Mouse (Mus musculus) heart, embryonic 13.5 days (tissue): ENCODE data around the gene Rbm47. TPM values are rescaled to one million over a fixed set of nuclear protein-coding genes. Genes with fewer than 3 reads are reported as not detected.
"Not testable (repeated sequence)": the region's sequence is repeated elsewhere in the genome, so short reads cannot be mapped to it uniquely, and the experiment has no call there.

Source experiments
- ATAC-seq: fragments of 200-750 bp; cut with Nextera tagmentation; 2 replicates; pipeline ENCODE4 v1.8.0; 2017; ENCODE audit warnings: moderate TSS enrichment; ENCODE audit not compliant: insufficient number of reproducible peaks, low FRiP score, low TSS enrichment; ENCODE audit errors: extremely low read depth
- H3K27ac ChIP-seq: fragments of 300-500 bp; sonication (generic); replicated peaks from 2 replicates; pipeline ENCODE4 v1.5.1; 2015; ENCODE audit warnings: moderate library complexity, mild to moderate bottlenecking, inconsistent platforms
- H3K27me3 ChIP-seq: fragments of 300-500 bp; sonication (generic); replicated peaks from 2 replicates; pipeline ENCODE4 v1.6.1; 2015; ENCODE audit warnings: mild to moderate bottlenecking, inconsistent platforms
- H3K36me3 ChIP-seq: fragments of 300-500 bp; sonication (generic); 2 replicates; pipeline ENCODE4 v1.6.1; 2015; ENCODE audit warnings: mild to moderate bottlenecking, inconsistent platforms
- H3K4me1 ChIP-seq: fragments of 300-500 bp; sonication (generic); 2 replicates; pipeline ENCODE4 v1.6.1; 2015; ENCODE audit warnings: inconsistent platforms
- H3K4me2 ChIP-seq: fragments of 300-500 bp; sonication (generic); 2 replicates; pipeline ENCODE4 v1.6.1; 2015; ENCODE audit warnings: inconsistent platforms, mild to moderate bottlenecking, moderate library complexity
- H3K4me3 ChIP-seq: fragments of 300-500 bp; sonication (generic); 2 replicates; pipeline ENCODE4 v1.5.1; 2015; ENCODE audit warnings: moderate library complexity, mild to moderate bottlenecking, inconsistent platforms
- H3K9ac ChIP-seq: fragments of 300-500 bp; sonication (generic); 2 replicates; pipeline ENCODE4 v1.6.1; 2015; ENCODE audit warnings: inconsistent platforms, mild to moderate bottlenecking, moderate library complexity
- H3K9me3 ChIP-seq: fragments of 300-500 bp; sonication (generic); 2 replicates; pipeline ENCODE4 v1.6.1; 2016; ENCODE audit warnings: inconsistent platforms
- WGBS: fragments of 180-500 bp; shearing (Covaris S2); methylation state at CpG from one replicate; pipeline ENCODE4 v1.1.7; 2015; ENCODE audit warnings: mixed read lengths; 5-methylcytosine and 5-hydroxymethylcytosine counted together
- polyA plus RNA-seq: library from polyadenylated mRNA; unstranded; fragments of >200 nt; fragmentation: Nextera tagmentation; extraction: Ambion mirVana; gene quantifications from 2 replicates; pipeline ENCODE4 v1.2.1, GENCODE M21; 2015

Rbm47 gene
- polyA plus RNA-seq, 1 experiment from 2014 or later, result 2.0 TPM

- no peak overlapping the region for H3K4me3 ChIP-seq
- H3K4me1 ChIP-seq, result no peaks in the 10 kb centered on the region
- no peaks in the 10 kb centered on the region for H3K9me3 ChIP-seq
- no peak for ATAC-seq
- no peaks in the 10 kb centered on the region for H3K27me3 ChIP-seq
- no peak overlapping the region for H3K27ac ChIP-seq
- no peak overlapping the region for H3K9ac ChIP-seq
- no peak overlapping the region for H3K4me2 ChIP-seq
- H3K36me3 ChIP-seq, result no peaks in the 10 kb centered on the region
- 77% methylated on average over 7 of the region's 7 CpGs for WGBS
Measured at GRCm38 (mm10) chr5:66191185-66191503, 18.2 kb upstream of the Rbm47 start.

- no peaks in the 10 kb centered on the region for H3K4me1 ChIP-seq
- ATAC-seq, result no peak
- 66% methylated on average over 16 of the region's 16 CpGs for WGBS
Measured at GRCm38 (mm10) chr5:66190481-66191184, 17.7 kb upstream of the Rbm47 start.

GRCm38 (mm10) chr5:66188591-66188990 lies 15.7 kb upstream of the Rbm47 start:
- not testable (repeated sequence) for H3K36me3 ChIP-seq, H3K4me1 ChIP-seq, H3K27me3 ChIP-seq, ATAC-seq, H3K4me2 ChIP-seq, H3K9me3 ChIP-seq, H3K27ac ChIP-seq, H3K9ac ChIP-seq, H3K4me3 ChIP-seq
- 80% methylated on average over 6 of the region's 7 CpGs for WGBS

More at GRCm38 (mm10) chr5:66190481-66191184, 17.7 kb upstream of the Rbm47 start:
- Histone ChIP-seq H3K4me2 (no peak overlapping the region), H3K27ac (no peak overlapping the region), H3K36me3 (no peaks in the 10 kb centered on the region), H3K9ac (no peak overlapping the region), H3K9me3 (no peaks in the 10 kb centered on the region), H3K27me3 (no peaks in the 10 kb centered on the region), H3K4me3 (no peak overlapping the region)

GRCm38 (mm10) chr5:66182156-66182555 lies 9.2 kb upstream of the Rbm47 start:
- H3K4me3 ChIP-seq, result no peak overlapping the region
- H3K27ac ChIP-seq, result peak overlapping the region; percentile 56; the same call in 1 of the 2 replicates
- H3K4me2 ChIP-seq, result no peak overlapping the region
- no peak for ATAC-seq
- H3K36me3 ChIP-seq, result no peaks in the 10 kb centered on the region
- H3K9ac ChIP-seq, result no peak overlapping the region
- 54% methylated on average over 3 of the region's 3 CpGs for WGBS
- H3K4me1 ChIP-seq, result peaks cover 7% of the 10 kb centered on the region
- H3K9me3 ChIP-seq, result no peaks in the 10 kb centered on the region
- no peaks in the 10 kb centered on the region for H3K27me3 ChIP-seq

- H3K27ac ChIP-seq, result no peak overlapping the region
- peaks cover 5% of the 10 kb centered on the region; the same call in 1 of the 2 replicates for H3K4me1 ChIP-seq
- no peaks in the 10 kb centered on the region; the same call in 1 of the 2 replicates for H3K27me3 ChIP-seq
- H3K9ac ChIP-seq, result no peak overlapping the region
- no peaks in the 10 kb centered on the region for H3K9me3 ChIP-seq
- H3K36me3 ChIP-seq, result no peaks in the 10 kb centered on the region
- 67% methylated on average over 23 of the region's 23 CpGs for WGBS
- no peak overlapping the region for H3K4me3 ChIP-seq
- peak overlapping the region; percentile 14; the same call in 1 of the 2 replicates for H3K4me2 ChIP-seq
- ATAC-seq, result no peak
Measured at GRCm38 (mm10) chr5:66174160-66174837, 1.4 kb upstream of the Rbm47 start.

DNA sequence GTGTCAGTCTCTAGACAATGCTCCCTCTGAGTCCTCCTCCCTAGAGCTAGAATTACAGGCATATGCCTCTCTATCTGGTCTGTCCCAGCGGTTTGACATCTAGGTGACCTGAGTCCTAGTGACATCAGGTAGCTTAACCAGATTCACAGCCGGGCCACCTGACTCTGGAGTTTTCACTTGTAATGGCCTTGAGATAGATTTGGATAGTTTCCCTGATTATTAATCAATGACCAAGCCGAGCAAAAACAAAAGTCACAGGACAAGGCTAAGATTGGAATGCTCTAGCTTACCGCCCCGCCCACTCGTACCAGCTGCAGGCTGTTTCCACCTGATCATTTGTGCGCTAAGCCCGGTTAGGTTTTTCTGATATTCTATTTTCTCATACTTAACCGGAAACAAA lies 2.3 kb downstream of the Rbm47 start:
- Histone ChIP-seq H3K4me2 (no peak overlapping the region), H3K4me3 (no peak overlapping the region)

GRCm38 (mm10) chr5:66169099-66169485 lies 3.8 kb downstream of the Rbm47 start:
- ATAC-seq, result no peak
- Histone ChIP-seq H3K27me3 (no peaks in the 10 kb centered on the region; the same call in 1 of the 2 replicates), H3K9ac (no peak overlapping the region), H3K4me2 (no peak overlapping the region), H3K27ac (no peak overlapping the region), H3K9me3 (no peaks in the 10 kb centered on the region), H3K4me1 (peaks cover 19% of the 10 kb centered on the region), H3K4me3 (no peak overlapping the region), H3K36me3 (no peaks in the 10 kb centered on the region)
- 72% methylated on average over 2 of the region's 2 CpGs for WGBS

More for the DNA sequence above, 2.3 kb downstream of the Rbm47 start:
- WGBS, result 72% methylated on average over 9 of the region's 9 CpGs
- H3K9me3 ChIP-seq, result no peaks in the 10 kb centered on the region
- H3K4me1 ChIP-seq, result peaks cover 23% of the 10 kb centered on the region
- no peak overlapping the region for H3K27ac ChIP-seq
- no peak overlapping the region for H3K9ac ChIP-seq
- ATAC-seq, result no peak
- no peaks in the 10 kb centered on the region; the same call in 1 of the 2 replicates for H3K27me3 ChIP-seq
- H3K36me3 ChIP-seq, result no peaks in the 10 kb centered on the region

DNA sequence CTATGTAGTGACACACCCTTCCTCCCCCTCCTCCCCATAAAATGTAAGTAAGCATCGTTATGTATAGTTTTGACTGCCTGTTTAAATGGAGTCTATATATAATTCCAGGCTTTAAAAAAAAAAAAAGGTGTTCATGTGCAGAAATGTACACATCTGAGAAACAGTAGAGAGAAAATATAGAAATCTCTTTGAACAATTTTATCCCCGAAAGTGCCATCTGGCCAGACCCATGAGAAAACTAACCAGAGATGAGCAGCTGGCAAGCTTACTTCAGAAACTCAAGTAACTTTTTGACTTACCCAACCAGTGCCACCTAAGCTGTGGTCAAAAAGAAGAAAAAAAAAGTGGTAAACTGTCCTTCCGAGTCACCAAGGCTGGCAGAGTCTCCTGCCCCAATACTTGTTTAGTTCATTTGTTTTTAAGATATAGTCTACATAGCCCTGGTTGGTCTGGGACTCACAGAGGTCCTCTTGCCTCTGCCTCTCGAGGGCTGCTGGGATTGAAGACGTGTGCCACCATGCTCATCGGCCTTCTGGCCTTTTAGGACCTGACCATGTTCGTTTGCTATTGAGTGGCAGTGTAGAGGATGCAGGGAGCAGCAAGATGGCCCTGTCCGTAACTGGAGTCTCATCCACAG lies 4.3 kb downstream of the Rbm47 start:
- H3K27ac ChIP-seq, result no peak overlapping the region
- no peak overlapping the region for H3K4me3 ChIP-seq
- H3K4me2 ChIP-seq, result no peak overlapping the region
- H3K27me3 ChIP-seq, result no peaks in the 10 kb centered on the region; the same call in 1 of the 2 replicates
- H3K9me3 ChIP-seq, result no peaks in the 10 kb centered on the region
- peaks cover 19% of the 10 kb centered on the region for H3K4me1 ChIP-seq
- ATAC-seq, result no peak
- no peaks in the 10 kb centered on the region for H3K36me3 ChIP-seq
- WGBS, result 80% methylated on average over 8 of the region's 8 CpGs
- no peak overlapping the region for H3K9ac ChIP-seq

- 76% methylated on average over 5 of the region's 5 CpGs for WGBS
- Histone ChIP-seq H3K9me3 (no peaks in the 10 kb centered on the region), H3K4me2 (no peak overlapping the region), H3K36me3 (no peaks in the 10 kb centered on the region), H3K27me3 (no peaks in the 10 kb centered on the region; the same call in 1 of the 2 replicates), H3K27ac (no peak overlapping the region), H3K4me3 (no peak overlapping the region), H3K9ac (no peak overlapping the region), H3K4me1 (peaks cover 19% of the 10 kb centered on the region)
- no peak for ATAC-seq
Measured at GRCm38 (mm10) chr5:66166931-66167330, 6.0 kb downstream of the Rbm47 start.

GRCm38 (mm10) chr5:66166193-66166629 lies 6.7 kb downstream of the Rbm47 start:
- Histone ChIP-seq H3K36me3 (no peaks in the 10 kb centered on the region), H3K9me3 (no peaks in the 10 kb centered on the region), H3K27me3 (no peaks in the 10 kb centered on the region), H3K9ac (no peak overlapping the region), H3K27ac (no peak overlapping the region), H3K4me2 (no peak overlapping the region), H3K4me1 (peaks cover 19% of the 10 kb centered on the region), H3K4me3 (no peak overlapping the region)
- 16% methylated on average over 4 of the region's 4 CpGs for WGBS
- no peak for ATAC-seq

GRCm38 (mm10) chr5:66165748-66166147 lies 7.2 kb downstream of the Rbm47 start:
- 72% methylated on average over 8 of the region's 8 CpGs for WGBS
- no peak overlapping the region for H3K27ac ChIP-seq
- ATAC-seq, result no peak

More at GRCm38 (mm10) chr5:66165748-66166147, 7.2 kb downstream of the Rbm47 start:
- no peak overlapping the region for H3K9ac ChIP-seq
- no peaks in the 10 kb centered on the region for H3K36me3 ChIP-seq
- H3K4me2 ChIP-seq, result no peak overlapping the region
- H3K4me3 ChIP-seq, result no peak overlapping the region
- no peaks in the 10 kb centered on the region for H3K27me3 ChIP-seq
- H3K4me1 ChIP-seq, result peaks cover 19% of the 10 kb centered on the region
- no peaks in the 10 kb centered on the region for H3K9me3 ChIP-seq
